Mouse (Mus musculus): ENCODE results near the gene Olfr787. TPM values are rescaled to one million over a fixed set of nuclear protein-coding genes. Genes with fewer than 3 reads are reported as not detected.

Olfr787 gene
- polyA plus RNA-seq (2015; fragmentation: Nextera tagmentation; extraction: Ambion mirVana), result not detected in 2 replicates

- no peak within 1 kb of the TSS for H3K27ac ChIP-seq (replicated peaks)
- no peaks in the 10 kb centered on the region for H3K9me3 ChIP-seq
- WGBS, result 86% methylated on average over 3 of the region's 3 CpGs
- ATAC-seq (replicated peaks), result no peak
- no peaks in the 10 kb centered on the region for H3K36me3 ChIP-seq
- no peak within 1 kb of the TSS for H3K9ac ChIP-seq (replicated peaks)
- H3K27me3 ChIP-seq, result no peaks in the 10 kb centered on the region
- no peak within 1 kb of the TSS for H3K4me2 ChIP-seq (replicated peaks)
- no peak within 1 kb of the TSS for H3K4me3 ChIP-seq
- no peaks in the 10 kb centered on the region for H3K4me1 ChIP-seq
Observed at GRCm38 (mm10) chr10:129461562-129461961, at the start of gene Olfr787. TSS of gene Olfr787 (plus strand) at chr10:129461862.

DNA sequence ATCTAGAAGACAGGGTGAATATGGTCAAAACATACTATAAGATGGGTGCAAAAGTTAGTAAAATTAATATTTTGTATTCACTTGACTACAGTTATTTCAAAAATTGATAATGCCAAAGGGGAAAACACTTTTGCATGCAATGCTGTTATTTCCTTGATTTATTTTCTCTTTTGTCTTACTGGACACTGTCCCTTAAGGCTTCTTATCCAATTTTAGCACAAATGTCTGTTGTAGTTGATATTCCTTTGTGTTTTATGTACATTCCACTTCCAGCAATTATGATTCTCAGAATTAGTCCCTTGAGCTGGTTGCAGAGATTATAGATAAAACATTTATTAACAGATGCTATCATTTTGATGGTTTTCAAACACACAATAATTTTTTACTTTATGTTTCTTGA is 34.7 kb upstream of the Olfr787 start, which contains the start of gene Olfr786:
TSS of gene Olfr786 (plus strand) at position 301 of the 400 bp plus-strand sequence.
- no peak within 1 kb of the TSS for H3K9ac ChIP-seq (replicated peaks)
- no peak within 1 kb of the TSS for H3K27ac ChIP-seq (replicated peaks)
- no peaks in the 10 kb centered on the region for H3K4me1 ChIP-seq

DNA sequence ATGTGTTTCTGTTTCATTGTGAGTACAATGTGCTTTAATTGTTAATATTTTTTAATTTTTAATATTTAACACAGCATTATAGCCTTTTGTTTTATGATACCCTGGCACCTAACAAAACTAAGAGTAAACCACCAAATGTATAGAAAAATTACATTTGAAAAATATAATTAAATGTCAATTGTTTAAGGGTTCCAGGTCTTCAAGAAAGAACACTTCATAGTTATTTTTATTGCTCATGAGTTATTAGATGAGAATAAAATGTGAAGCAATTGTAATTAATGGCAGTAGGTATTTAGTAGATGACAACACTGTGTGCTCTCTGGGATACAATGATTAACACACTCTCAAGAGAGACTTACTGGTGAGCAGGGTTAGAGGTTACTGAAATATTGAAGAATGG is 9.0 kb downstream of the Olfr787 start, which contains the start of gene Olfr788:
TSS of gene Olfr788 (plus strand) at position 301 of the 400 bp plus-strand sequence.
- Histone ChIP-seq H3K4me2 (replicated peaks) (no peak within 1 kb of the TSS), H3K9ac (replicated peaks) (no peak within 1 kb of the TSS), H3K9me3 (no peaks in the 10 kb centered on the region), H3K4me1 (no peaks in the 10 kb centered on the region), H3K4me3 (no peak within 1 kb of the TSS), H3K27me3 (no peaks in the 10 kb centered on the region), H3K36me3 (no peaks in the 10 kb centered on the region), H3K27ac (replicated peaks) (no peak within 1 kb of the TSS)
- no peak for ATAC-seq (replicated peaks)

More for the DNA sequence above, 34.7 kb upstream of the Olfr787 start, which contains the start of gene Olfr786:
- H3K4me3 ChIP-seq, result no peak within 1 kb of the TSS
- ATAC-seq (replicated peaks), result no peak
- no peaks in the 10 kb centered on the region for H3K9me3 ChIP-seq
- no peaks in the 10 kb centered on the region for H3K27me3 ChIP-seq
- no peak within 1 kb of the TSS for H3K4me2 ChIP-seq (replicated peaks)
- no peaks in the 10 kb centered on the region for H3K36me3 ChIP-seq

GRCm38 (mm10) chr10:129473256-129473655 is 11.6 kb downstream of the Olfr787 start:
- WGBS, result 28% methylated on average over 2 of the region's 2 CpGs
- no peak for ATAC-seq (replicated peaks)
- Histone ChIP-seq H3K4me2 (replicated peaks) (no peak overlapping the region), H3K4me3 (no peak overlapping the region), H3K27ac (replicated peaks) (no peak overlapping the region), H3K27me3 (no peaks in the 10 kb centered on the region), H3K9me3 (no peaks in the 10 kb centered on the region), H3K4me1 (no peaks in the 10 kb centered on the region), H3K36me3 (no peaks in the 10 kb centered on the region), H3K9ac (replicated peaks) (no peak overlapping the region)

GRCm38 (mm10) chr10:129473723-129474122 is 12.1 kb downstream of the Olfr787 start:
- H3K9me3 ChIP-seq, result no peaks in the 10 kb centered on the region
- no peak for ATAC-seq (replicated peaks)
- no peak overlapping the region for H3K4me3 ChIP-seq
- no peaks in the 10 kb centered on the region for H3K4me1 ChIP-seq
- H3K36me3 ChIP-seq, result no peaks in the 10 kb centered on the region
- H3K9ac ChIP-seq (replicated peaks), result no peak overlapping the region
- no peak overlapping the region for H3K27ac ChIP-seq (replicated peaks)
- H3K4me2 ChIP-seq (replicated peaks), result no peak overlapping the region
- no peaks in the 10 kb centered on the region for H3K27me3 ChIP-seq

GRCm38 (mm10) chr10:129484452-129484851 is 22.8 kb downstream of the Olfr787 start, which contains the start of gene Olfr789:
TSS of gene Olfr789 (plus strand) at chr10:129484752.
- H3K36me3 ChIP-seq, result no peaks in the 10 kb centered on the region
- no peak within 1 kb of the TSS for H3K4me2 ChIP-seq (replicated peaks)
- no peak within 1 kb of the TSS for H3K27ac ChIP-seq (replicated peaks)
- H3K27me3 ChIP-seq, result no peaks in the 10 kb centered on the region
- no peak for ATAC-seq (replicated peaks)
- H3K9ac ChIP-seq (replicated peaks), result no peak within 1 kb of the TSS
- H3K4me1 ChIP-seq, result no peaks in the 10 kb centered on the region
- no peak within 1 kb of the TSS for H3K4me3 ChIP-seq
- WGBS, result 64% methylated on average over 2 of the region's 2 CpGs
- no peaks in the 10 kb centered on the region for H3K9me3 ChIP-seq

- Histone ChIP-seq H3K4me3 (no peak overlapping the region), H3K9me3 (no peaks in the 10 kb centered on the region), H3K27ac (replicated peaks) (no peak overlapping the region), H3K4me2 (replicated peaks) (no peak overlapping the region), H3K9ac (replicated peaks) (no peak overlapping the region), H3K4me1 (no peaks in the 10 kb centered on the region), H3K27me3 (no peaks in the 10 kb centered on the region), H3K36me3 (no peaks in the 10 kb centered on the region)
- WGBS, result 86% methylated on average over 2 of the region's 2 CpGs
- no peak for ATAC-seq (replicated peaks)
Observed at GRCm38 (mm10) chr10:129490101-129490500, 28.4 kb downstream of the Olfr787 start.

GRCm38 (mm10) chr10:129498192-129498591 is 36.5 kb downstream of the Olfr787 start, which contains the start of gene Olfr790:
TSS of gene Olfr790 (plus strand) at chr10:129498492.
- Histone ChIP-seq H3K27ac (replicated peaks) (no peak within 1 kb of the TSS), H3K9ac (replicated peaks) (no peak within 1 kb of the TSS), H3K9me3 (no peaks in the 10 kb centered on the region), H3K4me1 (no peaks in the 10 kb centered on the region), H3K36me3 (no peaks in the 10 kb centered on the region), H3K4me2 (replicated peaks) (no peak within 1 kb of the TSS), H3K27me3 (no peaks in the 10 kb centered on the region), H3K4me3 (no peak within 1 kb of the TSS)
- ATAC-seq (replicated peaks), result no peak

Other genes starting within 250 kb of the Olfr787 start
- not detected in 2 replicates for gene Olfr774, start 225.7 kb upstream of the Olfr787 start, polyA plus RNA-seq (2015; fragmentation: Nextera tagmentation; extraction: Ambion mirVana)
- gene Olfr775, start 213.4 kb upstream of the Olfr787 start, polyA plus RNA-seq (2015; fragmentation: Nextera tagmentation; extraction: Ambion mirVana), result not detected in 2 replicates
- not detected in 2 replicates for gene Olfr776, start 202.7 kb upstream of the Olfr787 start, polyA plus RNA-seq (2015; fragmentation: Nextera tagmentation; extraction: Ambion mirVana)
- not detected in 2 replicates for gene Olfr777, start 190.4 kb upstream of the Olfr787 start, polyA plus RNA-seq (2015; fragmentation: Nextera tagmentation; extraction: Ambion mirVana)
- not detected in 2 replicates for gene Olfr780, start 143.7 kb upstream of the Olfr787 start, polyA plus RNA-seq (2015; fragmentation: Nextera tagmentation; extraction: Ambion mirVana)
- gene Olfr781, start 133.0 kb upstream of the Olfr787 start, polyA plus RNA-seq (2015; fragmentation: Nextera tagmentation; extraction: Ambion mirVana), result not detected in 2 replicates
- not detected in 2 replicates for gene Olfr782, start 113.0 kb upstream of the Olfr787 start, polyA plus RNA-seq (2015; fragmentation: Nextera tagmentation; extraction: Ambion mirVana)
- gene Olfr784, start 77.8 kb upstream of the Olfr787 start, polyA plus RNA-seq (2015; fragmentation: Nextera tagmentation; extraction: Ambion mirVana), result 0.05 TPM in 2 replicates
- gene Olfr785, start 56.4 kb upstream of the Olfr787 start, polyA plus RNA-seq (2015; fragmentation: Nextera tagmentation; extraction: Ambion mirVana), result not detected in 2 replicates
- gene Olfr786, start 34.6 kb upstream of the Olfr787 start, polyA plus RNA-seq (2015; fragmentation: Nextera tagmentation; extraction: Ambion mirVana), result not detected in 2 replicates
- not detected in 2 replicates for gene Olfr788, start 9.1 kb downstream of the Olfr787 start, polyA plus RNA-seq (2015; fragmentation: Nextera tagmentation; extraction: Ambion mirVana)
- gene Olfr789, start 22.9 kb downstream of the Olfr787 start, polyA plus RNA-seq (2015; fragmentation: Nextera tagmentation; extraction: Ambion mirVana), result not detected in 2 replicates
- not detected in 2 replicates for gene Olfr790, start 36.6 kb downstream of the Olfr787 start, polyA plus RNA-seq (2015; fragmentation: Nextera tagmentation; extraction: Ambion mirVana)
- gene Olfr791, start 59.9 kb downstream of the Olfr787 start, polyA plus RNA-seq (2015; fragmentation: Nextera tagmentation; extraction: Ambion mirVana), result not detected in 2 replicates
- gene Olfr792, start 77.3 kb downstream of the Olfr787 start, polyA plus RNA-seq (2015; fragmentation: Nextera tagmentation; extraction: Ambion mirVana), result not detected in 2 replicates
- gene Olfr794, start 105.8 kb downstream of the Olfr787 start, polyA plus RNA-seq (2015; fragmentation: Nextera tagmentation; extraction: Ambion mirVana), result not detected in 2 replicates
- not detected in 2 replicates for gene Olfr796, start 150.7 kb downstream of the Olfr787 start, polyA plus RNA-seq (2015; fragmentation: Nextera tagmentation; extraction: Ambion mirVana)
- gene Olfr798, start 166.1 kb downstream of the Olfr787 start, polyA plus RNA-seq (2015; fragmentation: Nextera tagmentation; extraction: Ambion mirVana), result not detected in 2 replicates
- gene Olfr799, start 175.6 kb downstream of the Olfr787 start, polyA plus RNA-seq (2015; fragmentation: Nextera tagmentation; extraction: Ambion mirVana), result not detected in 2 replicates
- gene Olfr800, start 195.8 kb downstream of the Olfr787 start, polyA plus RNA-seq (2015; fragmentation: Nextera tagmentation; extraction: Ambion mirVana), result not detected in 2 replicates
- not detected in 2 replicates for gene Olfr801, start 212.0 kb downstream of the Olfr787 start, polyA plus RNA-seq (2015; fragmentation: Nextera tagmentation; extraction: Ambion mirVana)
- 0.06 TPM in 1 of 2 replicates, not detected in the other for gene Olfr802, start 226.3 kb downstream of the Olfr787 start, polyA plus RNA-seq (2015; fragmentation: Nextera tagmentation; extraction: Ambion mirVana)
- gene Olfr803, start 232.4 kb downstream of the Olfr787 start, polyA plus RNA-seq (2015; fragmentation: Nextera tagmentation; extraction: Ambion mirVana), result not detected in 2 replicates
- gene Olfr804, start 241.3 kb downstream of the Olfr787 start, polyA plus RNA-seq (2015; fragmentation: Nextera tagmentation; extraction: Ambion mirVana), result not detected in 2 replicates

Measured in forebrain, embryonic 15.5 days (tissue).